Mouse (Mus musculus) heart, postnatal 0 days (tissue): ENCODE results near the gene Prr5l. TPM values are rescaled to one million over a fixed set of nuclear protein-coding genes. Genes with fewer than 3 reads are reported as not detected.
A peak's percentile ranks its signal among the peaks of the same experiment; 100 is the strongest.

Experiments used
- ATAC-seq: fragments of 200-750 bp; cut with Nextera tagmentation; 2 replicates; pipeline ENCODE4 v1.8.0; 2017; ENCODE audit warnings: low read depth, moderate number of reproducible peaks, moderate library complexity; ENCODE audit not compliant: insufficient read depth
- DNase-seq: peaks from one replicate; pipeline ENCODE4 v3.0.0-alpha.2; 2016; ENCODE audit warnings: low spot score
- H3K27ac ChIP-seq: fragments of 300-500 bp; sonication (generic); 2 replicates; pipeline ENCODE4 v1.5.1; 2014; ENCODE audit warnings: low read depth, mild to moderate bottlenecking
- H3K27me3 ChIP-seq: fragments of 300-500 bp; sonication (generic); 2 replicates; pipeline ENCODE4 v1.6.1; 2014; ENCODE audit warnings: low read length, mixed read lengths; ENCODE audit not compliant: control insufficient read depth, insufficient read depth
- H3K36me3 ChIP-seq: fragments of 300-500 bp; sonication (generic); replicated peaks from 2 replicates; pipeline ENCODE4 v1.6.1; 2014; ENCODE audit warnings: low read length, mixed read lengths; ENCODE audit not compliant: control insufficient read depth, insufficient read depth
- H3K4me1 ChIP-seq: fragments of 300-500 bp; sonication (generic); 2 replicates; pipeline ENCODE4 v1.6.1; 2014; ENCODE audit warnings: antibody characterized with exemption; ENCODE audit not compliant: control insufficient read depth, insufficient read depth
- H3K4me2 ChIP-seq: fragments of 300-500 bp; sonication (generic); 2 replicates; pipeline ENCODE4 v1.6.1; 2014; ENCODE audit warnings: low read depth, mild to moderate bottlenecking, low read length, moderate library complexity
- H3K4me3 ChIP-seq: fragments of 300-500 bp; sonication (generic); 2 replicates; pipeline ENCODE4 v1.5.1; 2014; ENCODE audit warnings: low read depth, low read length
- H3K9ac ChIP-seq: fragments of 300-500 bp; sonication (generic); replicated peaks from 2 replicates; pipeline ENCODE4 v1.6.1; 2014; ENCODE audit warnings: low read depth, low read length, mixed read lengths
- H3K9me3 ChIP-seq: fragments of 300-500 bp; sonication (generic); replicated peaks from 2 replicates; pipeline ENCODE4 v1.6.1; 2016; ENCODE audit warnings: low read length; ENCODE audit not compliant: control insufficient read depth
- CTCF ChIP-seq: IDR thresholded peaks from 2 replicates; pipeline ENCODE4 v1.5.1; 2016; ENCODE audit warnings: antibody characterized with exemption, control low read depth, low read depth
- EP300 ChIP-seq: IDR thresholded peaks from 2 replicates; pipeline ENCODE4 v1.6.1; 2016; ENCODE audit warnings: antibody characterized with exemption, low read depth
- WGBS: fragments of 180-500 bp; shearing (Covaris S2); extraction: QIAGEN DNeasy Blood & Tissue Kit; methylation state at CpG from one replicate; pipeline ENCODE4 v1.1.7; 2014; 5-methylcytosine and 5-hydroxymethylcytosine counted together
- polyA plus RNA-seq: library from polyadenylated mRNA; unstranded; fragments of >200 nt; fragmentation: Nextera tagmentation; extraction: Ambion mirVana; gene quantifications from 2 replicates; pipeline ENCODE4 v1.2.1, GENCODE M21; 2015
- total RNA-seq: library from RNA; depleted of rRNA; stranded (reverse); fragments of >200 nt; gene quantifications from 2 replicates; pipeline ENCODE4 v1.2.3, GENCODE M21; 2014; ENCODE audit warnings: low replicate concordance

Prr5l gene
- total and polyA plus RNA-seq, 2 experiments from 2014 or later: 2.9 to 16.1 TPM

GRCm38 (mm10) chr2:101778080-101778479, 104.7 kb downstream of the Prr5l start:
- 0 out of 2 replicates have a peak, but pooled peaks cover 3% of the 10 kb centered on the region for H3K4me1 ChIP-seq
- H3K4me2 ChIP-seq: no peak overlapping the region
- ATAC-seq (no peak), DNase-seq (no peak)
- 90% methylated on average over 6 of the region's 6 CpGs for WGBS
- no peak for TF ChIP-seq CTCF
- TF ChIP-seq EP300: no peak
- no peak overlapping the region for H3K27ac ChIP-seq
- no peak overlapping the region for H3K4me3 ChIP-seq
- no peaks in the 10 kb centered on the region for H3K36me3 ChIP-seq
- H3K9ac ChIP-seq: no peak overlapping the region
- no peaks in the 10 kb centered on the region for H3K9me3 ChIP-seq
- H3K27me3 ChIP-seq: no peaks in the 10 kb centered on the region

- no peak for ATAC-seq
- WGBS: 86% methylated on average over 5 of the region's 5 CpGs
Observed at GRCm38 (mm10) chr2:101763503-101763902, 119.3 kb downstream of the Prr5l start.

DNA sequence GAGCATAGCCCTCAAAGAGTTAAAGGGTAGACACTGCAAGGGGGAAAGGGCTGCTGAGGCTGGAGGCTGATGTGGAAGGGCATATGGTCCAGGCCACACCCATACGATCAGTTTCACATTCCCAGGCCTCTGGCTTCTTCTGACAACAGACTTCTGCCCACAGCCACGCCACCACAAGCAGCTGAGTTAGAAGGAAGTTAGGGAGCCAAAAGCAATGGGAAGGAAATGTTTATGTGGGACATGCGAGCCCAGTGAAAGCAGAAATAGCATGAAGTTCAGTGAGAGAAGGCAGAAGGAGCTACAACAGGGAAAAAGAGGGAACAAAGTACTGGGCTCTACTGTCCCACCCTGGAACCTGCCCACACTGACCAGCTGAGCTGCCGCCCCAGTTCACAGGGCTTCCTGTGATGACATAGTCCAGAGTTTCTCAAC, 119.9 kb downstream of the Prr5l start:
- 67% methylated on average over 4 of the region's 4 CpGs for WGBS
- no peak for TF ChIP-seq CTCF
- no peak for TF ChIP-seq EP300
- Histone ChIP-seq H3K9ac (no peak overlapping the region), H3K36me3 (no peaks in the 10 kb centered on the region), H3K4me2 (no peak overlapping the region), H3K27me3 (no peaks in the 10 kb centered on the region), H3K9me3 (no peaks in the 10 kb centered on the region), H3K4me1 (no peaks in the 10 kb centered on the region), H3K4me3 (no peak overlapping the region), H3K27ac (peak overlapping the region; percentile 18; the same call in 1 of the 2 replicates)
- DNase-seq (no peak), ATAC-seq (peak; percentile 33; the same call in 1 of the 2 replicates)

More at GRCm38 (mm10) chr2:101763503-101763902, 119.3 kb downstream of the Prr5l start:
- Histone ChIP-seq H3K4me2 (no peak overlapping the region), H3K4me1 (no peaks in the 10 kb centered on the region), H3K27me3 (no peaks in the 10 kb centered on the region), H3K9me3 (no peaks in the 10 kb centered on the region), H3K9ac (no peak overlapping the region), H3K36me3 (no peaks in the 10 kb centered on the region), H3K4me3 (no peak overlapping the region), H3K27ac (no peak overlapping the region)
- TF ChIP-seq EP300: no peak
- TF ChIP-seq CTCF: no peak
- DNase-seq: no peak

DNA sequence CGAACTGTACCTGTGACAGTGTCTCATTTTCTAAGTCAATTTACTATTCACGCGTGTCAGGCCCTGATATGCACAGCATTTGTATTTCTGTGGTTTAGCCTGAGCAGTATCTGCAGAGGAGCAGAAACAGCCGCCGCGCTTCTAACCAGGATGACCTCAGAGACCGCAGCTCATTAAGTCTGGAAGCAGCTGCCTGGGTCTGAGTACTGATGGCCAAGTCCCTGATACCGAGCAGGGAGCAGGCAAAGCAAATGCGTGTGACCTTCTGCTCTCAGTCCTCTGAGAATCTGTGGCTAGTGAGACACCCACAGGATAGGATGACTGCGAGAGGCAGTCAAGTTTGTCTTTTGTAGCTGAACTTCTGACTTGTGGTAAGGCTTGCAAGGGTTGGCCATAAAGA, 120.4 kb downstream of the Prr5l start:
- H3K27ac ChIP-seq: peak overlapping the region; percentile 18; the same call in 1 of the 2 replicates
- H3K4me3 ChIP-seq: no peak overlapping the region
- no peaks in the 10 kb centered on the region for H3K36me3 ChIP-seq
- ATAC-seq (peak; percentile 53; the same call in 1 of the 2 replicates), DNase-seq (peak; percentile 16)
- H3K9ac ChIP-seq: no peak overlapping the region
- H3K4me1 ChIP-seq: no peaks in the 10 kb centered on the region
- no peak for TF ChIP-seq CTCF
- 59% methylated on average over 10 of the region's 10 CpGs for WGBS
- H3K4me2 ChIP-seq: no peak overlapping the region
- no peaks in the 10 kb centered on the region for H3K9me3 ChIP-seq
- no peaks in the 10 kb centered on the region for H3K27me3 ChIP-seq

DNA sequence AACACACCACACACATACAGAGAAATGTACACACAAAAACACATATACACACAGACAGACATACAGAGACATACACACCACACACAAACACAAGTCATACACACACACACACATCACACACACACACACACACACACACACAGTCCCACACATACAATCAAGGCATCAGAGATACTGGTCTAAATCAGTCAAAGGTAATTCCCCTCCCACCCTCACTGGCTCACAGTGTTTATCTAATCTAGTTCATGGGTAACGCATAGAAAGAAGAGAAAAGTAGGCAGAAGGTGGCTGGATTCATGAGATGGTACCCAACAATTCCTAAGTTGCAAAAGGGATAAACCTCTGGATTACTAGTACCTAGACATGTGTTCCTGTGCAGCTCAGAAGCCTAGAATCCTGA, 120.9 kb downstream of the Prr5l start:
- Histone ChIP-seq H3K4me1 (no peaks in the 10 kb centered on the region), H3K9me3 (no peaks in the 10 kb centered on the region), H3K27me3 (no peaks in the 10 kb centered on the region), H3K4me2 (no peak overlapping the region), H3K9ac (no peak overlapping the region), H3K36me3 (no peaks in the 10 kb centered on the region), H3K4me3 (no peak overlapping the region), H3K27ac (no peak overlapping the region)
- TF ChIP-seq EP300 (no peak), CTCF (no peak)
- ATAC-seq (no peak), DNase-seq (no peak)
- WGBS: 60% methylated on average over 1 of the region's 1 CpGs

- Histone ChIP-seq H3K4me1 (0 out of 2 replicates have a peak, but pooled peaks cover 4% of the 10 kb centered on the region), H3K9ac (no peak overlapping the region), H3K4me2 (no peak overlapping the region), H3K36me3 (no peaks in the 10 kb centered on the region), H3K27ac (no peak overlapping the region), H3K9me3 (no peaks in the 10 kb centered on the region), H3K4me3 (no peak overlapping the region), H3K27me3 (no peaks in the 10 kb centered on the region)
- DNase-seq (no peak), ATAC-seq (no peak)
- TF ChIP-seq CTCF: no peak
- no peak for TF ChIP-seq EP300
- 87% methylated on average over 9 of the region's 9 CpGs for WGBS
Observed at GRCm38 (mm10) chr2:101759523-101760277, 123.1 kb downstream of the Prr5l start.
